Mouse (Mus musculus): ENCODE measurements around the gene Grin2a. TPM values are rescaled to one million over a fixed set of nuclear protein-coding genes. Genes with fewer than 3 reads are reported as not detected.

Gene Grin2a
- polyA plus RNA-seq, 1 experiment from 2014 or later = 0.34 TPM

GRCm38 (mm10) chr16:9857758-9858157, 137.6 kb downstream of the Grin2a start:
- Histone ChIP-seq H3K27me3 (ENCODE audit: control insufficient read depth, insufficient read depth, low read length) (no peaks in the 10 kb centered on the region), H3K4me2 (ENCODE audit: low read depth, low read length) (no peak overlapping the region), H3K36me3 (ENCODE audit: control insufficient read depth, insufficient read depth) (no peaks in the 10 kb centered on the region), H3K9ac (ENCODE audit: low read length) (no peak overlapping the region), H3K4me1 (ENCODE audit: control insufficient read depth, insufficient read depth, low read length) (no peaks in the 10 kb centered on the region), H3K4me3 (ENCODE audit: low read length) (no peak overlapping the region), H3K9me3 (replicated peaks; ENCODE audit: control insufficient read depth, low read length) (no peaks in the 10 kb centered on the region), H3K27ac (ENCODE audit: low read length) (no peak overlapping the region)
- WGBS = 73% methylated on average over 2 of the region's 2 CpGs
- ATAC-seq (replicated peaks; ENCODE audit: extremely low read depth, insufficient read depth, low FRiP score) = no peak

GRCm38 (mm10) chr16:9851265-9851988, 143.9 kb downstream of the Grin2a start:
- Histone ChIP-seq H3K27me3 (ENCODE audit: control insufficient read depth, insufficient read depth, low read length) (no peaks in the 10 kb centered on the region), H3K9me3 (replicated peaks; ENCODE audit: control insufficient read depth, low read length) (no peaks in the 10 kb centered on the region), H3K4me3 (ENCODE audit: low read length) (no peak overlapping the region), H3K27ac (ENCODE audit: low read length) (no peak overlapping the region), H3K4me2 (ENCODE audit: low read depth, low read length) (no peak overlapping the region), H3K4me1 (ENCODE audit: control insufficient read depth, insufficient read depth, low read length) (no peaks in the 10 kb centered on the region), H3K9ac (ENCODE audit: low read length) (no peak overlapping the region), H3K36me3 (ENCODE audit: control insufficient read depth, insufficient read depth) (no peaks in the 10 kb centered on the region)
- WGBS = 79% methylated on average over 12 of the region's 12 CpGs
- ATAC-seq (replicated peaks; ENCODE audit: extremely low read depth, insufficient read depth, low FRiP score) = no peak

- Histone ChIP-seq H3K4me2 (ENCODE audit: low read depth, low read length) (no peak overlapping the region), H3K36me3 (ENCODE audit: control insufficient read depth, insufficient read depth) (no peaks in the 10 kb centered on the region), H3K4me3 (ENCODE audit: low read length) (no peak overlapping the region), H3K9ac (ENCODE audit: low read length) (no peak overlapping the region), H3K27ac (ENCODE audit: low read length) (no peak overlapping the region), H3K27me3 (ENCODE audit: control insufficient read depth, insufficient read depth, low read length) (no peaks in the 10 kb centered on the region), H3K9me3 (replicated peaks; ENCODE audit: control insufficient read depth, low read length) (no peaks in the 10 kb centered on the region), H3K4me1 (ENCODE audit: control insufficient read depth, insufficient read depth, low read length) (no peaks in the 10 kb centered on the region)
- ATAC-seq (replicated peaks; ENCODE audit: extremely low read depth, insufficient read depth, low FRiP score) = no peak
- WGBS = 54% methylated on average over 3 of the region's 3 CpGs
These were observed 153.9 kb downstream of the Grin2a start for GRCm38 (mm10) chr16:9841496-9841895.

- no peak overlapping the region for H3K4me2 ChIP-seq (ENCODE audit: low read depth, low read length)
- no peak overlapping the region for H3K4me3 ChIP-seq (ENCODE audit: low read length)
- ATAC-seq (replicated peaks; ENCODE audit: extremely low read depth, insufficient read depth, low FRiP score) = no peak
- no peak overlapping the region for H3K27ac ChIP-seq (ENCODE audit: low read length)
- H3K4me1 ChIP-seq (ENCODE audit: control insufficient read depth, insufficient read depth, low read length) = no peaks in the 10 kb centered on the region
- H3K9ac ChIP-seq (ENCODE audit: low read length) = no peak overlapping the region
- H3K27me3 ChIP-seq (ENCODE audit: control insufficient read depth, insufficient read depth, low read length) = no peaks in the 10 kb centered on the region
- 31% methylated on average over 8 of the region's 8 CpGs for WGBS
- peaks cover 2% of the 10 kb centered on the region; the same call in 1 of the 2 replicates for H3K9me3 ChIP-seq (replicated peaks; ENCODE audit: control insufficient read depth, low read length)
- no peaks in the 10 kb centered on the region for H3K36me3 ChIP-seq (ENCODE audit: control insufficient read depth, insufficient read depth)
These were observed 158.8 kb downstream of the Grin2a start for GRCm38 (mm10) chr16:9836542-9836941.

GRCm38 (mm10) chr16:9834236-9834635, 161.1 kb downstream of the Grin2a start:
- ATAC-seq (replicated peaks; ENCODE audit: extremely low read depth, insufficient read depth, low FRiP score) = no peak
- 58% methylated on average over 2 of the region's 2 CpGs for WGBS

GRCm38 (mm10) chr16:9825110-9825483, 170.3 kb downstream of the Grin2a start:
- H3K4me2 ChIP-seq (ENCODE audit: low read depth, low read length) = no peak overlapping the region
- no peak for ATAC-seq (replicated peaks; ENCODE audit: extremely low read depth, insufficient read depth, low FRiP score)
- H3K36me3 ChIP-seq (ENCODE audit: control insufficient read depth, insufficient read depth) = no peaks in the 10 kb centered on the region
- H3K9ac ChIP-seq (ENCODE audit: low read length) = no peak overlapping the region
- no peaks in the 10 kb centered on the region for H3K4me1 ChIP-seq (ENCODE audit: control insufficient read depth, insufficient read depth, low read length)
- H3K27me3 ChIP-seq (ENCODE audit: control insufficient read depth, insufficient read depth, low read length) = no peaks in the 10 kb centered on the region
- WGBS = 56% methylated on average over 2 of the region's 2 CpGs
- no peaks in the 10 kb centered on the region for H3K9me3 ChIP-seq (replicated peaks; ENCODE audit: control insufficient read depth, low read length)
- no peak overlapping the region for H3K4me3 ChIP-seq (ENCODE audit: low read length)
- no peak overlapping the region for H3K27ac ChIP-seq (ENCODE audit: low read length)

More at GRCm38 (mm10) chr16:9834236-9834635, 161.1 kb downstream of the Grin2a start:
- Histone ChIP-seq H3K9ac (ENCODE audit: low read length) (no peak overlapping the region), H3K4me3 (ENCODE audit: low read length) (no peak overlapping the region), H3K27ac (ENCODE audit: low read length) (no peak overlapping the region), H3K4me1 (ENCODE audit: control insufficient read depth, insufficient read depth, low read length) (no peaks in the 10 kb centered on the region), H3K4me2 (ENCODE audit: low read depth, low read length) (no peak overlapping the region), H3K9me3 (replicated peaks; ENCODE audit: control insufficient read depth, low read length) (peaks cover 2% of the 10 kb centered on the region; the same call in 1 of the 2 replicates), H3K36me3 (ENCODE audit: control insufficient read depth, insufficient read depth) (no peaks in the 10 kb centered on the region), H3K27me3 (ENCODE audit: control insufficient read depth, insufficient read depth, low read length) (no peaks in the 10 kb centered on the region)

GRCm38 (mm10) chr16:9824436-9825109, 170.8 kb downstream of the Grin2a start:
- ATAC-seq (replicated peaks; ENCODE audit: extremely low read depth, insufficient read depth, low FRiP score) = no peak
- no peaks in the 10 kb centered on the region for H3K9me3 ChIP-seq (replicated peaks; ENCODE audit: control insufficient read depth, low read length)

GRCm38 (mm10) chr16:9823686-9824085, 171.7 kb downstream of the Grin2a start:
- Histone ChIP-seq H3K27me3 (ENCODE audit: control insufficient read depth, insufficient read depth, low read length) (no peaks in the 10 kb centered on the region), H3K27ac (ENCODE audit: low read length) (no peak overlapping the region), H3K9me3 (replicated peaks; ENCODE audit: control insufficient read depth, low read length) (no peaks in the 10 kb centered on the region), H3K4me2 (ENCODE audit: low read depth, low read length) (no peak overlapping the region), H3K36me3 (ENCODE audit: control insufficient read depth, insufficient read depth) (no peaks in the 10 kb centered on the region), H3K4me3 (ENCODE audit: low read length) (no peak overlapping the region), H3K4me1 (ENCODE audit: control insufficient read depth, insufficient read depth, low read length) (no peaks in the 10 kb centered on the region), H3K9ac (ENCODE audit: low read length) (no peak overlapping the region)
- no peak for ATAC-seq (replicated peaks; ENCODE audit: extremely low read depth, insufficient read depth, low FRiP score)

More at GRCm38 (mm10) chr16:9824436-9825109, 170.8 kb downstream of the Grin2a start:
- Histone ChIP-seq H3K4me1 (ENCODE audit: control insufficient read depth, insufficient read depth, low read length) (no peaks in the 10 kb centered on the region), H3K4me3 (ENCODE audit: low read length) (no peak overlapping the region), H3K27me3 (ENCODE audit: control insufficient read depth, insufficient read depth, low read length) (no peaks in the 10 kb centered on the region), H3K36me3 (ENCODE audit: control insufficient read depth, insufficient read depth) (no peaks in the 10 kb centered on the region), H3K4me2 (ENCODE audit: low read depth, low read length) (no peak overlapping the region), H3K27ac (ENCODE audit: low read length) (no peak overlapping the region), H3K9ac (ENCODE audit: low read length) (no peak overlapping the region)
- WGBS = 70% methylated on average over 4 of the region's 4 CpGs

GRCm38 (mm10) chr16:9819508-9819907, 175.9 kb downstream of the Grin2a start:
- no peaks in the 10 kb centered on the region for H3K27me3 ChIP-seq (ENCODE audit: control insufficient read depth, insufficient read depth, low read length)
- no peaks in the 10 kb centered on the region for H3K9me3 ChIP-seq (replicated peaks; ENCODE audit: control insufficient read depth, low read length)
- no peak overlapping the region for H3K9ac ChIP-seq (ENCODE audit: low read length)
- no peak overlapping the region for H3K4me2 ChIP-seq (ENCODE audit: low read depth, low read length)
- WGBS = 61% methylated on average over 3 of the region's 3 CpGs
- H3K4me3 ChIP-seq (ENCODE audit: low read length) = no peak overlapping the region
- no peak for ATAC-seq (replicated peaks; ENCODE audit: extremely low read depth, insufficient read depth, low FRiP score)
- H3K27ac ChIP-seq (ENCODE audit: low read length) = no peak overlapping the region
- H3K36me3 ChIP-seq (ENCODE audit: control insufficient read depth, insufficient read depth) = no peaks in the 10 kb centered on the region
- no peaks in the 10 kb centered on the region for H3K4me1 ChIP-seq (ENCODE audit: control insufficient read depth, insufficient read depth, low read length)
